Mouse (Mus musculus): ENCODE data around the gene Tiam1. TPM values are rescaled to one million over a fixed set of nuclear protein-coding genes. Genes with fewer than 3 reads are reported as not detected.
A peak's percentile ranks its signal among the peaks of the same experiment; 100 is the strongest.
"Not testable (repeated sequence)": the region's sequence is repeated elsewhere in the genome, so short reads cannot be mapped to it uniquely, and the experiment has no call there.

Gene Tiam1
- polyA plus RNA-seq, 1 experiment from 2014 or later = 31.5 TPM

GRCm38 (mm10) chr16:90073510-90073909 is 70.1 kb downstream of the Tiam1 start:
- Histone ChIP-seq H3K4me3 (replicated peaks) (no peak overlapping the region), H3K27me3 (no peaks in the 10 kb centered on the region), H3K9ac (no peak overlapping the region), H3K27ac (peak overlapping the region; percentile 56; the same call in 1 of the 2 replicates), H3K4me1 (peaks cover 45% of the 10 kb centered on the region), H3K36me3 (replicated peaks) (no peaks in the 10 kb centered on the region), H3K4me2 (no peak overlapping the region), H3K9me3 (no peaks in the 10 kb centered on the region)
- peak; percentile 51 for ATAC-seq (ENCODE audit: low FRiP score)
- 32% methylated on average over 7 of the region's 7 CpGs for WGBS

- H3K27me3 ChIP-seq = no peaks in the 10 kb centered on the region
- no peak overlapping the region for H3K9ac ChIP-seq
- peak; percentile 48 for ATAC-seq (ENCODE audit: low FRiP score)
- no peak overlapping the region for H3K4me3 ChIP-seq (replicated peaks)
- no peaks in the 10 kb centered on the region for H3K9me3 ChIP-seq
- no peaks in the 10 kb centered on the region for H3K36me3 ChIP-seq (replicated peaks)
- H3K4me2 ChIP-seq = peak overlapping the region; percentile 9
- H3K4me1 ChIP-seq = peaks cover 45% of the 10 kb centered on the region
- WGBS = 21% methylated on average over 15 of the region's 15 CpGs
- H3K27ac ChIP-seq = peak overlapping the region; percentile 56
These were observed 70.9 kb downstream of the Tiam1 start for GRCm38 (mm10) chr16:90072651-90073050.

- H3K4me3 ChIP-seq (replicated peaks); H3K27me3 ChIP-seq; H3K4me2 ChIP-seq; H3K36me3 ChIP-seq (replicated peaks); H3K9ac ChIP-seq; H3K9me3 ChIP-seq: not testable (repeated sequence)
- peaks cover 45% of the 10 kb centered on the region for H3K4me1 ChIP-seq
- peak; percentile 66; the same call in 1 of the 2 replicates for ATAC-seq (ENCODE audit: low FRiP score)
- H3K27ac ChIP-seq = 0 out of 2 replicates have a peak overlapping the region, but pooled peaks have one; percentile 65
These were observed 72.4 kb downstream of the Tiam1 start for GRCm38 (mm10) chr16:90071125-90071524.

- Histone ChIP-seq H3K4me1 (peaks cover 45% of the 10 kb centered on the region), H3K4me3 (replicated peaks) (no peak overlapping the region), H3K4me2 (no peak overlapping the region), H3K27me3 (no peaks in the 10 kb centered on the region), H3K9ac (no peak overlapping the region), H3K36me3 (replicated peaks) (no peaks in the 10 kb centered on the region), H3K27ac (peak overlapping the region; percentile 65; the same call in 1 of the 2 replicates), H3K9me3 (no peaks in the 10 kb centered on the region)
- 91% methylated on average over 11 of the region's 11 CpGs for WGBS
- no peak for ATAC-seq (ENCODE audit: low FRiP score)
These were observed 73.5 kb downstream of the Tiam1 start for GRCm38 (mm10) chr16:90070104-90070503.

- no peak overlapping the region for H3K4me3 ChIP-seq (replicated peaks)
- no peak overlapping the region for H3K4me2 ChIP-seq
- no peaks in the 10 kb centered on the region for H3K9me3 ChIP-seq
- peaks cover 6% of the 10 kb centered on the region; the same call in 1 of the 2 replicates for H3K36me3 ChIP-seq (replicated peaks)
- WGBS = 68% methylated on average over 8 of the region's 8 CpGs
- H3K27me3 ChIP-seq = no peaks in the 10 kb centered on the region
- peak overlapping the region; percentile 48; the same call in 1 of the 2 replicates for H3K27ac ChIP-seq
- H3K4me1 ChIP-seq = peaks cover 44% of the 10 kb centered on the region
- no peak overlapping the region for H3K9ac ChIP-seq
- no peak for ATAC-seq (ENCODE audit: low FRiP score)
These were observed 74.4 kb downstream of the Tiam1 start for GRCm38 (mm10) chr16:90069197-90069596.

GRCm38 (mm10) chr16:90052905-90053519 is 90.6 kb downstream of the Tiam1 start:
- Histone ChIP-seq H3K27ac (no peak overlapping the region), H3K4me3 (replicated peaks) (no peak overlapping the region), H3K9me3 (no peaks in the 10 kb centered on the region), H3K36me3 (replicated peaks) (peaks cover 6% of the 10 kb centered on the region; the same call in 1 of the 2 replicates), H3K9ac (no peak overlapping the region), H3K4me1 (peaks cover 12% of the 10 kb centered on the region), H3K4me2 (no peak overlapping the region), H3K27me3 (no peaks in the 10 kb centered on the region)
- peak; percentile 46; the same call in 1 of the 2 replicates for ATAC-seq (ENCODE audit: low FRiP score)
- 77% methylated on average over 14 of the region's 14 CpGs for WGBS

GRCm38 (mm10) chr16:90052409-90052808 is 91.2 kb downstream of the Tiam1 start:
- no peak overlapping the region for H3K9ac ChIP-seq
- ATAC-seq (ENCODE audit: low FRiP score) = no peak
- H3K4me1 ChIP-seq = peaks cover 12% of the 10 kb centered on the region
- H3K4me2 ChIP-seq = no peak overlapping the region
- H3K27me3 ChIP-seq = no peaks in the 10 kb centered on the region
- H3K4me3 ChIP-seq (replicated peaks) = no peak overlapping the region
- H3K27ac ChIP-seq = no peak overlapping the region
- no peaks in the 10 kb centered on the region for H3K9me3 ChIP-seq
- peaks cover 6% of the 10 kb centered on the region; the same call in 1 of the 2 replicates for H3K36me3 ChIP-seq (replicated peaks)
- WGBS = 88% methylated on average over 11 of the region's 11 CpGs

- H3K4me3 ChIP-seq (replicated peaks) = no peak overlapping the region
- no peaks in the 10 kb centered on the region for H3K9me3 ChIP-seq
- no peaks in the 10 kb centered on the region for H3K27me3 ChIP-seq
- H3K27ac ChIP-seq = no peak overlapping the region
- WGBS = 87% methylated on average over 7 of the region's 7 CpGs
- no peak for ATAC-seq (ENCODE audit: low FRiP score)
- H3K9ac ChIP-seq = no peak overlapping the region
- H3K4me1 ChIP-seq = peaks cover 12% of the 10 kb centered on the region
- peaks cover 5% of the 10 kb centered on the region; the same call in 1 of the 2 replicates for H3K36me3 ChIP-seq (replicated peaks)
- no peak overlapping the region for H3K4me2 ChIP-seq
These were observed 92.5 kb downstream of the Tiam1 start for GRCm38 (mm10) chr16:90051051-90051450.

- no peak for ATAC-seq (ENCODE audit: low FRiP score)
- Histone ChIP-seq H3K9ac (no peak overlapping the region), H3K36me3 (replicated peaks) (no peaks in the 10 kb centered on the region), H3K27ac (no peak overlapping the region), H3K4me2 (no peak overlapping the region), H3K4me1 (peaks cover 4% of the 10 kb centered on the region), H3K4me3 (replicated peaks) (no peak overlapping the region), H3K27me3 (no peaks in the 10 kb centered on the region), H3K9me3 (no peaks in the 10 kb centered on the region)
- WGBS = 93% methylated on average over 6 of the region's 6 CpGs
These were observed 95.7 kb downstream of the Tiam1 start for GRCm38 (mm10) chr16:90047841-90048240.

- H3K27ac ChIP-seq = no peak overlapping the region
- WGBS = 87% methylated on average over 12 of the region's 12 CpGs
- no peaks in the 10 kb centered on the region for H3K36me3 ChIP-seq (replicated peaks)
- H3K4me1 ChIP-seq = 0 out of 2 replicates have a peak, but pooled peaks cover 1% of the 10 kb centered on the region
- H3K4me2 ChIP-seq = no peak overlapping the region
- no peaks in the 10 kb centered on the region for H3K9me3 ChIP-seq
- H3K27me3 ChIP-seq = no peaks in the 10 kb centered on the region
- no peak overlapping the region for H3K4me3 ChIP-seq (replicated peaks)
- ATAC-seq (ENCODE audit: low FRiP score) = no peak
- no peak overlapping the region for H3K9ac ChIP-seq
These were observed 96.9 kb downstream of the Tiam1 start for GRCm38 (mm10) chr16:90046494-90047158.

- WGBS = 96% methylated on average over 8 of the region's 8 CpGs
- no peaks in the 10 kb centered on the region for H3K9me3 ChIP-seq
- H3K9ac ChIP-seq = no peak overlapping the region
- 0 out of 2 replicates have a peak, but pooled peaks cover 6% of the 10 kb centered on the region for H3K4me1 ChIP-seq
- no peak overlapping the region for H3K4me3 ChIP-seq (replicated peaks)
- H3K27me3 ChIP-seq = no peaks in the 10 kb centered on the region
- no peaks in the 10 kb centered on the region for H3K36me3 ChIP-seq (replicated peaks)
- H3K27ac ChIP-seq = no peak overlapping the region
- no peak overlapping the region for H3K4me2 ChIP-seq
- no peak for ATAC-seq (ENCODE audit: low FRiP score)
These were observed 98.0 kb downstream of the Tiam1 start for GRCm38 (mm10) chr16:90045611-90046010.

GRCm38 (mm10) chr16:90044004-90044754 is 99.4 kb downstream of the Tiam1 start:
- ATAC-seq (ENCODE audit: low FRiP score) = no peak
- 90% methylated on average over 21 of the region's 21 CpGs for WGBS

More at GRCm38 (mm10) chr16:90044004-90044754, 99.4 kb downstream of the Tiam1 start:
- Histone ChIP-seq H3K27ac (no peak overlapping the region), H3K4me1 (0 out of 2 replicates have a peak, but pooled peaks cover 6% of the 10 kb centered on the region), H3K27me3 (no peaks in the 10 kb centered on the region), H3K36me3 (replicated peaks) (no peaks in the 10 kb centered on the region), H3K4me2 (no peak overlapping the region), H3K4me3 (replicated peaks) (no peak overlapping the region), H3K9ac (no peak overlapping the region), H3K9me3 (no peaks in the 10 kb centered on the region)

Measured in forebrain, embryonic 12.5 days (tissue).